Mouse (Mus musculus): Measurements from ENCODE around the gene Tmem108. TPM values are rescaled to one million over a fixed set of nuclear protein-coding genes. Genes with fewer than 3 reads are reported as not detected.

Tmem108 gene
- polyA plus RNA-seq (2014; fragmentation: Illumina TruSeq; extraction: RNeasy Lipid Tissue Mini Kit (QIAGEN cat#74804); ENCODE audit: low read depth, low replicate concordance): 2.0 TPM

GRCm38 (mm10) chr9:103761647-103762084 lies at the start of gene Tmem108:
Gene Tmem108 (minus strand): TSS chr9:103761837.

GRCm38 (mm10) chr9:103480044-103480576 lies 281.5 kb downstream of the Tmem108 start, which contains the start of gene Bfsp2:
Gene Bfsp2 (minus strand): TSS chr9:103480420.

Other genes with a start within 250 kb of the Tmem108 start
- 2.3 TPM for gene Nphp3, start 240.7 kb upstream of the Tmem108 start, polyA plus RNA-seq (2014; fragmentation: Illumina TruSeq; extraction: RNeasy Lipid Tissue Mini Kit (QIAGEN cat#74804); ENCODE audit: low read depth, low replicate concordance)

Data from adrenal gland, adult 10 weeks (tissue).